Mouse (Mus musculus) embryonic facial prominence, embryonic 14.5 days (tissue): ENCODE measurements around the gene Ilkap. TPM values are rescaled to one million over a fixed set of nuclear protein-coding genes. Genes with fewer than 3 reads are reported as not detected.

Experiments
- ATAC-seq: fragments of 200-750 bp; cut with Nextera tagmentation; 2 replicates; pipeline ENCODE4 v1.8.0; 2017; ENCODE audit warnings: low read depth, moderate number of reproducible peaks, moderate TSS enrichment
- DNase-seq: peaks from one replicate; pipeline ENCODE4 v3.0.0-alpha.2; 2015; ENCODE audit warnings: low spot score
- H3K27ac ChIP-seq: fragments of 300-500 bp; sonication (generic); replicated peaks from 2 replicates; pipeline ENCODE4 v1.5.1; 2014; ENCODE audit warnings: low read depth, mild to moderate bottlenecking, low read length, moderate library complexity
- H3K27me3 ChIP-seq: fragments of 300-500 bp; sonication (generic); replicated peaks from 2 replicates; pipeline ENCODE4 v1.6.1; 2014; ENCODE audit warnings: low read length; ENCODE audit not compliant: control insufficient read depth, insufficient read depth
- H3K36me3 ChIP-seq: fragments of 300-500 bp; sonication (generic); 2 replicates; pipeline ENCODE4 v1.6.1; 2014; ENCODE audit warnings: low read length, mixed read lengths; ENCODE audit not compliant: control insufficient read depth, insufficient read depth
- H3K4me1 ChIP-seq: fragments of 300-500 bp; sonication (generic); 2 replicates; pipeline ENCODE4 v1.6.1; 2014; ENCODE audit warnings: antibody characterized with exemption, low read length; ENCODE audit not compliant: control insufficient read depth, insufficient read depth
- H3K4me2 ChIP-seq: fragments of 300-500 bp; sonication (generic); 2 replicates; pipeline ENCODE4 v1.6.1; 2014; ENCODE audit warnings: low read depth, mild to moderate bottlenecking, low read length, moderate library complexity, mixed read lengths
- H3K4me3 ChIP-seq: fragments of 300-500 bp; sonication (generic); 2 replicates; pipeline ENCODE4 v1.5.1; 2014; ENCODE audit warnings: low read depth, mild to moderate bottlenecking, low read length
- H3K9ac ChIP-seq: fragments of 300-500 bp; sonication (generic); 2 replicates; pipeline ENCODE4 v1.6.1; 2014; ENCODE audit warnings: low read depth, mild to moderate bottlenecking, low read length, moderate library complexity, mixed read lengths
- H3K9me3 ChIP-seq: fragments of 300-500 bp; sonication (generic); 2 replicates; pipeline ENCODE4 v1.6.1; 2016; ENCODE audit warnings: low read length; ENCODE audit not compliant: control insufficient read depth
- WGBS: fragments of 180-500 bp; shearing (Covaris S2); extraction: QIAGEN DNeasy Blood & Tissue Kit; methylation state at CpG from one replicate; pipeline ENCODE4 v1.1.7; 2014; 5-methylcytosine and 5-hydroxymethylcytosine counted together
- polyA plus RNA-seq: library from polyadenylated mRNA; unstranded; fragments of >200 nt; fragmentation: Nextera tagmentation; extraction: Ambion mirVana; gene quantifications from 2 replicates; pipeline ENCODE4 v1.2.1, GENCODE M21; 2014

Gene Ilkap
- polyA plus RNA-seq, 1 experiment from 2014 or later, result 146 TPM

GRCm38 (mm10) chr1:91362113-91362512, 36.5 kb downstream of the Ilkap start:
- Histone ChIP-seq H3K4me1 (peaks cover 4% of the 10 kb centered on the region; the same call in 1 of the 2 replicates), H3K9me3 (no peaks in the 10 kb centered on the region), H3K4me3 (no peak overlapping the region), H3K36me3 (no peaks in the 10 kb centered on the region), H3K4me2 (no peak overlapping the region), H3K27me3 (no peaks in the 10 kb centered on the region), H3K9ac (no peak overlapping the region), H3K27ac (no peak overlapping the region)
- DNase-seq (no peak), ATAC-seq (no peak)
- WGBS, result 73% methylated on average over 5 of the region's 5 CpGs

DNA sequence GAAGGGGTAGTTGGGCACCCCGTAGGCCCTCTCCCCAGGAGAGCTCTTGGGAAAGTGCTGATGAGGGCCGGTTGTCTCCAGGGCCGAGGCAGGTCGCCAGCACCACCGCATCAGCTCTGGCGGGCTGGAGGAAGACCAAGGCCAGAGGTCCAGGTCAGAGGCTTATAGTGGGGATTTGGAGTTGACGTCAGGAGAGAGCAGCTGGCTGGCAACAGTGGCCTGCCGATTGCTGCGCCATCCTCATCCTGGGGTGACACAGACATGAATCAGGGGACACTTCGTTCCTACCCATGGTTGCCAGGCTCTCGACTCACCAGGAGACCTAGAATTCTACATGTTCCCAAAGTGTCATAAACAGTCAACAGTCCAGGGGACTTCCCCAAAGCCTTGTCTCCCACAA, 42.5 kb downstream of the Ilkap start:
- Histone ChIP-seq H3K9ac (no peak overlapping the region), H3K27me3 (no peaks in the 10 kb centered on the region), H3K9me3 (no peaks in the 10 kb centered on the region), H3K4me2 (no peak overlapping the region), H3K4me3 (no peak overlapping the region), H3K36me3 (no peaks in the 10 kb centered on the region), H3K27ac (no peak overlapping the region), H3K4me1 (no peaks in the 10 kb centered on the region)
- DNase-seq, result no peak
- WGBS, result 79% methylated on average over 11 of the region's 11 CpGs
- ATAC-seq, result no peak

- Histone ChIP-seq H3K9ac (no peak overlapping the region), H3K36me3 (no peaks in the 10 kb centered on the region), H3K27ac (no peak overlapping the region), H3K4me1 (no peaks in the 10 kb centered on the region), H3K9me3 (no peaks in the 10 kb centered on the region), H3K27me3 (no peaks in the 10 kb centered on the region), H3K4me3 (no peak overlapping the region), H3K4me2 (no peak overlapping the region)
- 82% methylated on average over 2 of the region's 2 CpGs for WGBS
- ATAC-seq, result no peak
- no peak for DNase-seq
Observed at GRCm38 (mm10) chr1:91352277-91352676, 46.3 kb downstream of the Ilkap start.

GRCm38 (mm10) chr1:91351249-91351648, 47.4 kb downstream of the Ilkap start:
- H3K27ac ChIP-seq, result no peak overlapping the region
- no peaks in the 10 kb centered on the region for H3K9me3 ChIP-seq
- 73% methylated on average over 3 of the region's 3 CpGs for WGBS
- no peak for DNase-seq
- H3K4me2 ChIP-seq, result no peak overlapping the region
- H3K27me3 ChIP-seq, result peaks cover 5% of the 10 kb centered on the region
- no peaks in the 10 kb centered on the region for H3K36me3 ChIP-seq
- ATAC-seq, result no peak
- H3K9ac ChIP-seq, result no peak overlapping the region
- no peak overlapping the region for H3K4me3 ChIP-seq
- no peaks in the 10 kb centered on the region for H3K4me1 ChIP-seq

DNA sequence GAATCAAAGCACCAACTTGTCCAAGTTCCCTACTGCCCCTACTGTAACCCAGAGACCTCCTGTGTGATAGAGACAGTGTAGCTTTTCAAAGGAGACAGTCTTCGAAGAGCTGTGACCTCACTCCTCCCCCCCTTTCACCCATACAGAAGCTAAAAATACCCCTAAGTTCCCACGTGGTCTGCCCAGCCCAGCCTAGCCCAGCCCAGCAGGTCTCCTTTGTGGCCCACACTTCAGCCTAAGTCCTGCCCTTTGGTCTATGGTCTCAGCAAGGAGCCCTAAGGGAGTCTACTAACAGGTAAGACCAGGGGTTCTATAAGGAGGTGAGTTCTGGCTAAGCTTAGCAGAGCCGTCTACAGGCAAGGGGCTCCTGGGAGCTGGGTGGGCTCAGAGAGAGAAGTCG, 47.8 kb downstream of the Ilkap start, which contains the start of gene Klhl30:
Klhl30 (plus strand) TSS at position 176 of the 400 bp plus-strand sequence.
- Histone ChIP-seq H3K9ac (no peak within 1 kb of the TSS), H3K27me3 (peaks cover 10% of the 10 kb centered on the region), H3K9me3 (no peaks in the 10 kb centered on the region), H3K27ac (no peak within 1 kb of the TSS), H3K4me2 (no peak within 1 kb of the TSS), H3K36me3 (no peaks in the 10 kb centered on the region), H3K4me3 (no peak within 1 kb of the TSS), H3K4me1 (no peaks in the 10 kb centered on the region)
- ATAC-seq, result peak; percentile 19; the same call in 1 of the 2 replicates
- no peak for DNase-seq
- 56% methylated on average over 4 of the region's 4 CpGs for WGBS

DNA sequence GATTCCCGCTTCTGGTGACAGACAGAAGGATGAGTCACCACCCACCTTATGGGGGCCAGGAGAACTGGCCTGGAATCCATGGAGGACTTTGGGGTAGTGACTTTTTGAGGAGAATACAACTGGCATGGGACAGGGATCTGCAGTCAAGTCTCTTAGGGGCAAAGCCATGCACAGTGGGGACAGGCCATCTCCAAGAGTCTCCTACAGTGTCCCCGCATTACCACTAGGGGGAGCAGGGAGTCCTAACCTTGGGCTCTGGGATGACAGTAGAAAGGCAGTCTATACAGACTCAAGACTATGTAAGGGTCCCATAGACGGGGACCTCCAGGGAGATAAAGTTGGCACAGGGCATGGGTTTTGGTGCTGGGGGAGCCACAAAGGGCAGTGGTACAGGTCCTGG, 51.7 kb downstream of the Ilkap start:
- Histone ChIP-seq H3K27me3 (peaks cover 46% of the 10 kb centered on the region), H3K9me3 (no peaks in the 10 kb centered on the region), H3K4me1 (no peaks in the 10 kb centered on the region), H3K4me3 (no peak overlapping the region), H3K4me2 (no peak overlapping the region), H3K36me3 (no peaks in the 10 kb centered on the region), H3K9ac (no peak overlapping the region), H3K27ac (no peak overlapping the region)
- 36% methylated on average over 3 of the region's 3 CpGs for WGBS
- peak; percentile 68 for DNase-seq
- peak; percentile 86 for ATAC-seq

GRCm38 (mm10) chr1:91344921-91345685, 53.5 kb downstream of the Ilkap start:
- no peak overlapping the region for H3K27ac ChIP-seq
- H3K4me3 ChIP-seq, result peak overlapping the region; percentile 33
- no peak for ATAC-seq
- peak; percentile 34 for DNase-seq
- H3K4me1 ChIP-seq, result no peaks in the 10 kb centered on the region
- no peak overlapping the region; the same call in 1 of the 2 replicates for H3K9ac ChIP-seq
- H3K36me3 ChIP-seq, result no peaks in the 10 kb centered on the region
- no peaks in the 10 kb centered on the region for H3K9me3 ChIP-seq
- 2% methylated on average over 44 of the region's 68 CpGs for WGBS
- peaks cover 46% of the 10 kb centered on the region for H3K27me3 ChIP-seq
- peak overlapping the region; percentile 57 for H3K4me2 ChIP-seq

DNA sequence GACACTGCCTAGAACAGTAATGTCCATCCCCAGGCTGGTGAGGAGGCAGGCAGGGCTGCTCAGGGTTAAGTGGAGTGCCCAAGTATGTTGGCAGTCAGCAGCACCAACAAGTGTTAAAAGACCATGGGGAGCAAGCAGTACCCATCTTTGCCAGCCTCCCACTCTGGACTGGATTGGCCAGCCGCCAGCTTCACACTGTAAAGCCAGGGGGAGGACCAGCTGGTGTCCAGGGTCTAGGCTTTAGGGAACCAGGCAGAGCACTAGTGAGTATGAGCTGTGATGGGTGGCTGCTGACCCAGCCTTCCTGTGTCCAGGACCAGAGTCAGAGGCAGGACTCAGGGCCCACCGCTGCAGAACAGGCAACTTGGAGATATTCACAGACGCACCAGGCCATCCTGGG, 54.6 kb downstream of the Ilkap start:
- no peaks in the 10 kb centered on the region for H3K36me3 ChIP-seq
- no peaks in the 10 kb centered on the region for H3K4me1 ChIP-seq
- H3K9ac ChIP-seq, result no peak overlapping the region
- H3K4me3 ChIP-seq, result no peak overlapping the region
- H3K27ac ChIP-seq, result no peak overlapping the region
- WGBS, result 79% methylated on average over 3 of the region's 3 CpGs
- no peaks in the 10 kb centered on the region for H3K9me3 ChIP-seq
- H3K4me2 ChIP-seq, result no peak overlapping the region
- H3K27me3 ChIP-seq, result peaks cover 46% of the 10 kb centered on the region
- DNase-seq, result no peak
- no peak for ATAC-seq

DNA sequence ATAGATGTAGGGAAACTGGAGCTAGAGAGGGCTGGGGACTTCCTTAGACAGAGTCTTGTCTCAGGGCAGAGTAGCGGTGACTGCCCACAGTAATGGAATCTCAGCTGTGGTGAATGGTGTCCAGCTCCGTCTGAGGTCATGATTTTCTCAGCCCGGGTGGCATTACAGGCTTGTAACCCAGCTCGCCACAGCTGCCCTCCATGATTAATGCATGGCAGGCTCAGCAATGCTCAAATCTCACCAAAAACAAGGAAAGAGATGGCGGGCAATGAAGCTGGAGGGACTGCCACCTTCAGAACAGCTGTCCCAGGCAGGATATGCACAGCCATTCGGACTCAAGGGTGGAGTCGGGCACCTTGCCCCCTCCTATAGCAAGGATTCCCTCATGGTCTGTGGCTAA, 61.3 kb downstream of the Ilkap start:
- ATAC-seq, result no peak
- H3K9ac ChIP-seq, result no peak overlapping the region
- 90% methylated on average over 7 of the region's 7 CpGs for WGBS

More for the DNA sequence above, 61.3 kb downstream of the Ilkap start:
- H3K4me2 ChIP-seq, result no peak overlapping the region
- H3K36me3 ChIP-seq, result no peaks in the 10 kb centered on the region
- no peaks in the 10 kb centered on the region for H3K4me1 ChIP-seq
- no peak overlapping the region for H3K27ac ChIP-seq
- H3K9me3 ChIP-seq, result no peaks in the 10 kb centered on the region
- no peak for DNase-seq
- H3K27me3 ChIP-seq, result peaks cover 2% of the 10 kb centered on the region; the same call in 1 of the 2 replicates
- H3K4me3 ChIP-seq, result no peak overlapping the region
